Mouse (Mus musculus): ENCODE data around the gene Gm28044. TPM values are rescaled to one million over a fixed set of nuclear protein-coding genes. Genes with fewer than 3 reads are reported as not detected.
"Not testable (repeated sequence)": the region's sequence is repeated elsewhere in the genome, so short reads cannot be mapped to it uniquely, and the experiment has no call there.

Gene Gm28044
- polyA plus RNA-seq, 1 experiment from 2014 or later = not detected

DNA sequence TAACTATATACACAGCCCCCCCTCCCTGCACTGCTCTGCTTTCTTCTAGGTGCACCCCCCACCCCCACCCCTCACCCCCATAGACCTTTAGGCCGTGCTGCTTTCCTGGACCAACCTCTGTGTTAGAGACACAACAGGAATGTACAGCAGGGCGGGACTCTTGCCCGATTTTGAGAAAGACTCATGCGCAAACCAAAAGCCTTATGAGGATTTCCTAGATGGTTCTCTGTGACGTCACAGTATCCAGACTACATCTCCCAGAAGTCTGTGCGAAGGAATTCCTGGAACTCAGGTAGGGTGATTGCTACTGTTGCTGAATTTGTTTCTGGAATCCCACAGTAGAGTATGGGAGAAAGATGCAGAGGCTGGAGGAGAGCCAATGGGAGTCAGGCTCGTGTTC, 82.0 kb downstream of the Gm28044 start, which contains the start of gene Zfp458:
Gene Zfp458 (minus strand): TSS at position 153 of the 400 bp plus-strand sequence.
- Histone ChIP-seq H3K4me1 (no peaks in the 10 kb centered on the region), H3K27ac (replicated peaks) (no peak within 1 kb of the TSS), H3K27me3 (no peaks in the 10 kb centered on the region), H3K9ac (replicated peaks) (no peak within 1 kb of the TSS), H3K4me2 (replicated peaks) (no peak within 1 kb of the TSS), H3K36me3 (no peaks in the 10 kb centered on the region), H3K9me3 (no peaks in the 10 kb centered on the region), H3K4me3 (no peak within 1 kb of the TSS)
- ATAC-seq (replicated peaks) = peak; percentile 43; the same call in 1 of the 2 replicates
- 45% methylated on average over 7 of the region's 7 CpGs for WGBS

DNA sequence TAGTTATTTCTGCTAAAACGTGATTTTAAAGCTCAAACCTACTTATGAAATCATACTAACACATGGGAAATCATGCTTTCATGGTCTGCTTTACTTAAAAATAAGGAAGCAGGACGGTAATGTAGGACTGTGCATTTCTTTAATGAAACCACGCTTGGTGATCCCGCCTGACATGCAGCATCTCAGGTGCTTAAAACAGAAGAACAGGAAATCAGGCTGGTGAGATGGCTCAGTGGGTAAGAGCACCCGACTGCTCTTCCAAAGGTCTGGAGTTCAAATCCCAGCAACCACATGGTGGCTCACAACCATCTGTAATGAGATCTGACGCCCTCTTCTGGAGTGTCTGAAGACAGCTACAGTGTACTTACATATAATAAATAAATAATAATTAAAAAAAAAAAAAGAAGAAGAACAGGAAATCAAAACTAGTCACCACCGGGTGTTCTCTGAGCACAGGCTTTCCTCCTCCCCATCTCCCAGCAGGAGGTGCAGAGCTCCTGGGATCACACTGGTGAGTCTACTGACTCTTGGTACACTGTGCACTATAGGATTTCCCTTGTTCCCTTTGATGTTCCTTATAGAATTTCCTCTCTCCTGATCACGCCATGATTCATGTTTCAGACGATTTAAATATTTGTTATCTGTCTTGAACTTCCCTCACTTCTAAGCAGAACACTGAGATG, 90.8 kb downstream of the Gm28044 start:
- H3K4me2 ChIP-seq (replicated peaks) = peak overlapping the region; percentile 81
- H3K27me3 ChIP-seq, H3K9me3 ChIP-seq, H3K36me3 ChIP-seq: not testable (repeated sequence)
- ATAC-seq (replicated peaks) = peak; percentile 62
- WGBS = 48% methylated on average over 8 of the region's 9 CpGs
- peak overlapping the region; percentile 68 for H3K9ac ChIP-seq (replicated peaks)
- peaks cover 12% of the 10 kb centered on the region for H3K4me1 ChIP-seq
- peak overlapping the region; percentile 80 for H3K4me3 ChIP-seq
- peak overlapping the region; percentile 51 for H3K27ac ChIP-seq (replicated peaks)

DNA sequence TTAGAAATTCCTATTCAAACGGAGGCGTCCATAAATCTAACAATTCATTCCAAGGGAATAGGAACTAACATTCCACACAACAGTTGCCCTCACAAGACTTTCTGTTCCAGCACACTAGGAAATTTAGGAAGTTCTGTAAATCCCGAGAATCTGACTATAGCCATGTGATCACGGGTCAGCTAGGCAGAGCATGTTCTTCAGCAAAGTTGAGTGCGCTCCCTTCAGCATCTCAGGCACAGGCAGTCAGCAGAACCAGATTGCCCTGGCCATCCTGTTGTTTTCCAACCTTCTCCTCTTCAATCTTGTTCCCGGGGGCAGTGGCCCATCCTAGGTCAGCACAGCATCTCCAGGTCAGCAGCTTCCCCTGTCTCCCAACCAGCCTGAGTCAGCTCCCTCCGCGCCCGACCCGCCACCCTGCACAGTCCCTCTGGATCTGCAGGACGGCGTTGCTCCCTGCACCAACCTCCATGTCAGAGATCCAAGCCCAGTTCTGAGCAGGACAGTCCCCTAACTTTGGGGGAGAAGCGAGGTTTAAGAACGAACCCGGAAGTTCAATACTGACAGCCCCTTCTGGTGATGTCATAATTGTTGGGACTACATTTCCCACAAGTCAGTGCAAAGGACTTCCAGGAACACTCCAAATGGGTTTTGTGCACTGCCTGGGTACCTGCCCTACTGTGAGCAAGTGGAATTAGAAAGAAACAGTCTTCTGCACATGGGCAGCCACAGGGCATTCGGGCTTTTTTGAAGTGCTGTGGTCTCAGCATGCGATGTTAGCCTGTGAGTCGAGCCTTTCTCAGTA, 91.6 kb downstream of the Gm28044 start:
- H3K4me3 ChIP-seq = peak overlapping the region; percentile 80
- ATAC-seq (replicated peaks) = peak; percentile 99
- no peaks in the 10 kb centered on the region for H3K27me3 ChIP-seq
- WGBS = 9% methylated on average over 18 of the region's 18 CpGs
- H3K36me3 ChIP-seq = 0 out of 2 replicates have a peak, but pooled peaks cover 4% of the 10 kb centered on the region
- H3K9me3 ChIP-seq = no peaks in the 10 kb centered on the region
- peak overlapping the region; percentile 68 for H3K9ac ChIP-seq (replicated peaks)
- peak overlapping the region; percentile 81 for H3K4me2 ChIP-seq (replicated peaks)
- H3K4me1 ChIP-seq = peaks cover 12% of the 10 kb centered on the region
- H3K27ac ChIP-seq (replicated peaks) = peak overlapping the region; percentile 51

Other genes starting within 250 kb of the Gm28044 start
- 0.08 and 0.18 TPM in 2 replicates for gene Rslcan18, start 244.3 kb downstream of the Gm28044 start, polyA plus RNA-seq (2015; fragmentation: Nextera tagmentation; extraction: Ambion mirVana)
- 3.5 and 3.6 TPM in 2 replicates for gene Zfp759, start 238.9 kb downstream of the Gm28044 start, polyA plus RNA-seq (2015; fragmentation: Nextera tagmentation; extraction: Ambion mirVana)
- gene Rsl1, start 187.4 kb downstream of the Gm28044 start, polyA plus RNA-seq (2015; fragmentation: Nextera tagmentation; extraction: Ambion mirVana) = 6.6 and 7.8 TPM in 2 replicates
- gene Zfp455, start 166.0 kb downstream of the Gm28044 start, polyA plus RNA-seq (2015; fragmentation: Nextera tagmentation; extraction: Ambion mirVana) = 2.6 and 2.7 TPM in 2 replicates
- 5.3 and 5.8 TPM in 2 replicates for gene Zfp458, start 82.1 kb downstream of the Gm28044 start, polyA plus RNA-seq (2015; fragmentation: Nextera tagmentation; extraction: Ambion mirVana)
- 0.86 and 1.1 TPM in 2 replicates for gene Zfp457, start 54.1 kb downstream of the Gm28044 start, polyA plus RNA-seq (2015; fragmentation: Nextera tagmentation; extraction: Ambion mirVana)
- 1.6 and 2.2 TPM in 2 replicates for gene Zfp595, start 28.0 kb downstream of the Gm28044 start, polyA plus RNA-seq (2015; fragmentation: Nextera tagmentation; extraction: Ambion mirVana)
- 0.64 and 0.72 TPM in 2 replicates for gene Zfp953, start 69 bp upstream of the Gm28044 start, polyA plus RNA-seq (2015; fragmentation: Nextera tagmentation; extraction: Ambion mirVana)
- not detected in 2 replicates for gene Gm28041, start 15.2 kb upstream of the Gm28044 start, polyA plus RNA-seq (2015; fragmentation: Nextera tagmentation; extraction: Ambion mirVana)
- gene Zfp456, start 15.3 kb upstream of the Gm28044 start, polyA plus RNA-seq (2015; fragmentation: Nextera tagmentation; extraction: Ambion mirVana) = 0.61 and 0.65 TPM in 2 replicates
- 4.6 and 4.7 TPM in 2 replicates for gene Zfp429, start 39.3 kb upstream of the Gm28044 start, polyA plus RNA-seq (2015; fragmentation: Nextera tagmentation; extraction: Ambion mirVana)
- gene Zfp459, start 60.9 kb upstream of the Gm28044 start, polyA plus RNA-seq (2015; fragmentation: Nextera tagmentation; extraction: Ambion mirVana) = 1.3 and 1.8 TPM in 2 replicates
- gene Zfp874a, start 91.1 kb upstream of the Gm28044 start, polyA plus RNA-seq (2015; fragmentation: Nextera tagmentation; extraction: Ambion mirVana) = 7.3 and 7.5 TPM in 2 replicates
- 3.3 and 3.9 TPM in 2 replicates for gene Zfp874b, start 123.7 kb upstream of the Gm28044 start, polyA plus RNA-seq (2015; fragmentation: Nextera tagmentation; extraction: Ambion mirVana)
- 12.3 and 12.6 TPM in 2 replicates for gene Zfp58, start 140.0 kb upstream of the Gm28044 start, polyA plus RNA-seq (2015; fragmentation: Nextera tagmentation; extraction: Ambion mirVana)
- gene Gm26965, start 165.6 kb upstream of the Gm28044 start, polyA plus RNA-seq (2015; fragmentation: Nextera tagmentation; extraction: Ambion mirVana) = 0.59 TPM in 1 of 2 replicates, not detected in the other
- 42.8 and 43.6 TPM in 2 replicates for gene Zfp87, start 165.6 kb upstream of the Gm28044 start, polyA plus RNA-seq (2015; fragmentation: Nextera tagmentation; extraction: Ambion mirVana)
- 15.3 and 16.2 TPM in 2 replicates for gene Zfp748, start 193.3 kb upstream of the Gm28044 start, polyA plus RNA-seq (2015; fragmentation: Nextera tagmentation; extraction: Ambion mirVana)
- 5.2 and 6.7 TPM in 2 replicates for gene Zfp729b, start 249.2 kb upstream of the Gm28044 start, polyA plus RNA-seq (2015; fragmentation: Nextera tagmentation; extraction: Ambion mirVana)

Data from forebrain, embryonic 15.5 days (tissue).